Mouse (Mus musculus): ENCODE data around the gene Atad2b.

DNA sequence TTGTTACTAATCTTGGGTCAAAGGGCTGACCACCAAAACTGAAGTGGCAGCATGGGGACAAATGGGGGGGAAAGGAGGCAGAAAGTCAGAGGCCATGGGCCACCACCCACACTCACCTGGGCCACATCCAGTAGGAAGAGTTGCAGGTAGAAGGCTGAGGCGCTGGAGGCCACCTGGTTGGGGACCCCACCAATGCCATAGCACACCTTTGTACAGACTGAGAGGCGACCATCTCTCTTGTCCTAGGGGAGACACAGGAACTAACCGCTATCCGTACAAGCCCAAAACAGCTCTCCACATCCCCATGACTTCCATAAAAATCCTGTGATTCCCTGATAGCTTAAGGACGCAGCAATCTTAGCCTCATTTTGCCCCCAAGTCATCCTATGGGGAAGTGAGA lies 45.9 kb upstream of the Atad2b start:
- TF ChIP-seq MAX (IDR thresholded peaks at IDR 0.05) (no peak), CTCF (IDR thresholded peaks at IDR 0.05; ENCODE audit: control insufficient read depth, insufficient read depth, insufficient read length) (no peak)
